Mouse (Mus musculus) brain, embryonic 18.5 days (tissue): ENCODE measurements around the gene Tagap.
"Not testable (repeated sequence)": the region's sequence is repeated elsewhere in the genome, so short reads cannot be mapped to it uniquely, and the experiment has no call there.

Source experiments
- DNase-seq: peaks from one replicate; pipeline ENCODE4 v3.0.0-alpha.2; 2012; ENCODE audit warnings: low read depth, low spot score

Gene Tagap

GRCm38 (mm10) chr17:7969782-7970181, 44.0 kb downstream of the Tagap start:
- not testable (repeated sequence) for DNase-seq

DNA sequence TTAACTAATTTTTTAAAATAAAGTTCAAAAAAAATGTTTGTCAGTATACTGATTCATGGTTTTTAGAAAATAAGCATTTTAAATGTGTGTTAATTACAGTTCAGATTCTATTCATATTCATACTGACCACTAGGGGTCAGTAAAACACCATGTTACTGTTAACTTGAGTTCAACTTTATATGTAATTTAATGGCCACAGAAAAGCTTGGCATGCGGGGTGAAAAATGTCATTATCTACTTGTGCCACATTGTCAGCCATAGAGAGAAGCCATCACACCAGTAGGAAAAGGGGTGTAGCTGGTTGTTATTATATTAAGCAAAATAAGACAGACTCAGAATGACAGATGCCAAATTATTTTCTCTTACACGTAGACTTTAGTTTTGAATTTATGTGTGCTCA, 57.7 kb downstream of the Tagap start:
- DNase-seq = not testable (repeated sequence)
